Mouse (Mus musculus): ENCODE measurements at regions not wholly inside any gene's neighbourhood (a gene's known extent, or its start where the extent isn't known, plus 50 kb on each side); places are given as distances from the start of the nearest gene placed in this dataset.

GRCm38 (mm10) chr8:49825000-49825399, 981.2 kb upstream of the Tenm3 start:
- TF ChIP-seq CTCF (IDR thresholded peaks at IDR 0.05; ENCODE audit: low read depth) (no peak), EP300 (IDR thresholded peaks at IDR 0.05; ENCODE audit: low read depth) (no peak)
